Mouse (Mus musculus): ENCODE data around the gene Ptpre.

DNA sequence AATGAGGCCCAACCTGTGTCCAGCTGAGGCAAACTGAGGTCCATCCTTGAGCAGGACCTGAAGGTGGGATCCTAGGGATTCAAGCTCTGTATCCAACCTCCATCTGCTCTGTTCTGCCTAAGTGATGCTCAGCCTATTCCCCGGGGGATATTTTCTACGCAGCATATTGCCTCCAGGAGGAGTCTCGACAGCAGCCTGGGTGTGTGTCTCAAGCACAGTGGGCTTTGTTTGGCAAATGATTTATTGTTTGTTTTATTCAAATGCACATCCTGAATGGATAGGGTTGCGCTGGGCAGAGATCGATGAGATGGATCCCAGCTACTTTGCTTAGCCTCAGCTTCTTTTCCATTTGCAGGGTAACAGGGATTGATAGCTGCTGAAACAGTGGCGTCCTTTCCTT is 11.2 kb downstream of the Ptpre start:
- no peak for TF ChIP-seq CTCF (IDR thresholded peaks at IDR 0.05; ENCODE audit: borderline replicate concordance, insufficient read depth, low read depth, low read length)
- no peak for TF ChIP-seq POLR2A (IDR thresholded peaks at IDR 0.05; ENCODE audit: borderline replicate concordance, insufficient read depth, low read length)
